Comparison of ENCODE assay signal across 17 mouse cellular contexts in the genomic region with DNA sequence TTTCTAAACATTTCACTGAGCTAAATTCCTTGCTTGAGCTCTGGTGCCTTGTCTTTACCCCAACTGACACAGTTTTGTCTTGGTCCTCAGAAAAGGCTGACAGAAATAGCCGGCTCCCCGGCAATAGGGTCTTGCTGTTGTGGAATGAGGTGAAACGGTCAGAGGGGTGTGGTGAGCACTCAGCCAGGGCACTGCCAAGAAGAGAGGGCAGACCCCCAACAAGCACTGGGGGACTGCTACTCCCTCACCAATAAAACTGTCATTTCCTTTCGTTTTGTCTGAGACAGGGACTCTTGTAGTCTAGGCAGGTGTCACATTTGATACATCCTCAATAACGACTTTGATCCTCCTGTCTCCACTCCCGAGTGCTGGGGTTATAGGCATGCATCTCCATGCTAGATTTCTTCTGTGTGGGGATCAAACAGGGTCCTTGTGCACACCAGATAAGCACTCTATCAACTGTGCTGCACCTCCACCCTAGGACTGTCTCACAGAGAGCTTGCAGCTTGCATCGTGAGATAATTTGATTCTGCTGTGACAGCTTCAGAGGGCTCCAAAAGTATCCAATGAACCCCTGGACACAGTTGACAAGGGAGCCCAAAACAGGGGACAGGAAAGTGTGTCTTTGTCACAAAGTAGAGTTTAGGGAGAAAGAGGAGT. TPM values are rescaled to one million over a fixed set of nuclear protein-coding genes. Genes with fewer than 3 reads are reported as not detected.
DNase-seq lines count a peak whose midpoint lies in the region; ATAC-seq and TF ChIP-seq lines count a peak whose summit lies in the region.
"Had no signal": no experiment of that assay in that cellular context is flagged by ENCODE, and none has a peak within 500 bp of the region (broad histone marks: within the 10 kb centered on the region; RNA-seq: fewer than 3 reads in every experiment).

No protein-coding gene starts in this region.

- peak; percentile 33; the same call in 1 of the 2 replicates for ATAC-seq in kidney, embryonic 15.5 days (replicated peaks; ENCODE audit: low FRiP score)
- ATAC-seq in liver, postnatal 0 days, result peak; percentile 73

- 14% methylated on average over 7 of the region's 7 CpGs for WGBS in kidney, embryonic 15.5 days
- 35% methylated on average over 7 of the region's 7 CpGs for WGBS in liver, postnatal 0 days (ENCODE audit: insufficient replicate concordance)
- 65% methylated on average over 7 of the region's 7 CpGs for WGBS in midbrain, embryonic 10.5 days

- no peak for TF ChIP-seq CTCF in liver, postnatal 0 days (IDR thresholded peaks at IDR 0.05; ENCODE audit: low read depth)

- no peak overlapping the region for H3K4me2 ChIP-seq in kidney, embryonic 15.5 days
- H3K4me2 ChIP-seq in liver, postnatal 0 days (ENCODE audit: low read depth, low read length), result peak overlapping the region; percentile 51
- H3K4me2 ChIP-seq: midbrain, embryonic 12.5 days; neural tube, embryonic 12.5 days had no signal

- H3K9ac ChIP-seq in kidney, embryonic 15.5 days, result no peak overlapping the region
- no peak overlapping the region for H3K9ac ChIP-seq in liver, postnatal 0 days (replicated peaks)
- H3K9ac ChIP-seq: midbrain, embryonic 12.5 days; neural tube, embryonic 12.5 days had no signal

- no peak for DNase-seq in kidney, postnatal 36 days
- DNase-seq in c-Kit-positive CD71-negative TER-119-negative erythroid progenitor cells, embryonic 14.5 days (ENCODE audit: low read depth), result peak; percentile 24
- DNase-seq in liver, result peak; percentile 70
- no peak for DNase-seq in liver, postnatal 0 days
- no peak for DNase-seq in frontal cortex, postnatal 10 days (ENCODE audit: low spot score in 2 of 2)
- DNase-seq in midbrain, embryonic 10.5 days (ENCODE audit: low spot score), result no peak
- DNase-seq in ovary, postnatal 14 days (ENCODE audit: low spot score), result no peak
- DNase-seq: adrenal gland, postnatal 36 days; cerebellum, postnatal 10 days; embryo, embryonic 11 days; gastrocnemius, postnatal 14 days; kidney, adult 8-10 months; kidney, postnatal 4 days; lung, adult 2 months had no signal

- no peaks in the 10 kb centered on the region for H3K9me3 ChIP-seq in kidney, embryonic 15.5 days (replicated peaks)
- H3K9me3 ChIP-seq in liver, postnatal 0 days (ENCODE audit: low read length), result no peaks in the 10 kb centered on the region
- H3K9me3 ChIP-seq in midbrain, embryonic 10.5 days (replicated peaks), result no peaks in the 10 kb centered on the region
- H3K9me3 ChIP-seq: midbrain, embryonic 12.5 days; neural tube, embryonic 12.5 days had no signal

- no peak overlapping the region for H3K4me3 ChIP-seq in kidney, embryonic 15.5 days (replicated peaks)
- H3K4me3 ChIP-seq in liver, postnatal 0 days (ENCODE audit: low read depth, low read length), result no peak overlapping the region
- H3K4me3 ChIP-seq in midbrain, embryonic 10.5 days, result no peak overlapping the region
- H3K4me3 ChIP-seq: midbrain, embryonic 12.5 days; neural tube, embryonic 12.5 days had no signal

- TF ChIP-seq EP300 in liver, postnatal 0 days (IDR thresholded peaks at IDR 0.05; ENCODE audit: low read depth), result peak; percentile 80

- peaks cover 12% of the 10 kb centered on the region; the same call in 1 of the 2 replicates for H3K27me3 ChIP-seq in kidney, embryonic 15.5 days
- no peaks in the 10 kb centered on the region for H3K27me3 ChIP-seq in liver, postnatal 0 days (ENCODE audit: insufficient read depth, low read length)
- peaks cover 3% of the 10 kb centered on the region; the same call in 1 of the 2 replicates for H3K27me3 ChIP-seq in midbrain, embryonic 10.5 days (ENCODE audit: low read depth, poor library complexity, severe bottlenecking)
- H3K27me3 ChIP-seq: midbrain, embryonic 12.5 days; neural tube, embryonic 12.5 days had no signal

- H3K36me3 ChIP-seq in kidney, embryonic 15.5 days, result no peaks in the 10 kb centered on the region
- no peaks in the 10 kb centered on the region for H3K36me3 ChIP-seq in liver, postnatal 0 days (replicated peaks; ENCODE audit: insufficient read depth, low read length)
- no peaks in the 10 kb centered on the region for H3K36me3 ChIP-seq in midbrain, embryonic 10.5 days
- H3K36me3 ChIP-seq: midbrain, embryonic 12.5 days; neural tube, embryonic 12.5 days had no signal

- no peaks in the 10 kb centered on the region for H3K4me1 ChIP-seq in kidney, embryonic 15.5 days
- peaks cover 3% of the 10 kb centered on the region; the same call in 1 of the 2 replicates for H3K4me1 ChIP-seq in liver, postnatal 0 days (ENCODE audit: insufficient read depth)
- no peaks in the 10 kb centered on the region for H3K4me1 ChIP-seq in midbrain, embryonic 10.5 days
- H3K4me1 ChIP-seq: midbrain, embryonic 12.5 days; neural tube, embryonic 12.5 days had no signal

- H3K27ac ChIP-seq in kidney, embryonic 15.5 days, result no peak overlapping the region
- 0 out of 2 replicates have a peak overlapping the region, but pooled peaks have one; percentile 11 for H3K27ac ChIP-seq in liver, postnatal 0 days (ENCODE audit: low read depth)
- H3K27ac ChIP-seq in midbrain, embryonic 10.5 days (replicated peaks), result no peak overlapping the region
- H3K27ac ChIP-seq: midbrain, embryonic 12.5 days; neural tube, embryonic 12.5 days had no signal

RNA-seq across cellular contexts. Expression of a gene that starts 10.1 kb away (rescaled TPM):
- polyA plus RNA-seq in kidney, embryonic 15.5 days (2015; fragmentation: Nextera tagmentation; extraction: Ambion mirVana), result 0.54 and 1.2 TPM in 2 replicates
- 0.26 and 0.31 TPM in 2 replicates for polyA plus RNA-seq in liver, postnatal 0 days (2015; fragmentation: Nextera tagmentation; extraction: Ambion mirVana)
- polyA plus RNA-seq in midbrain, embryonic 10.5 days (2016; fragmentation: Nextera tagmentation; extraction: Ambion mirVana), result 3.8 and 5.4 TPM in 2 replicates

RNA-seq across cellular contexts. Expression of a gene that starts 13.2 kb away (rescaled TPM):
- polyA plus RNA-seq in kidney, embryonic 15.5 days (2015; fragmentation: Nextera tagmentation; extraction: Ambion mirVana), result 112 and 115 TPM in 2 replicates
- polyA plus RNA-seq in liver, postnatal 0 days (2015; fragmentation: Nextera tagmentation; extraction: Ambion mirVana), result 30.4 and 32.0 TPM in 2 replicates
- polyA plus RNA-seq in midbrain, embryonic 10.5 days (2016; fragmentation: Nextera tagmentation; extraction: Ambion mirVana), result 123 and 127 TPM in 2 replicates

Comparison
In these comparisons a context has a peak if more than half of its experiments do, and no peak if none do; other contexts are left out.
1. DNase-seq: peak in c-Kit-positive CD71-negative TER-119-negative erythroid progenitor cells, embryonic 14.5 days (single experiment) and liver (single experiment); none in kidney, postnatal 36 days (0 of 2), liver, postnatal 0 days (single experiment), frontal cortex, postnatal 10 days (0 of 2), midbrain, embryonic 10.5 days (single experiment) and ovary, postnatal 14 days (single experiment).